Mouse (Mus musculus): ENCODE measurements around the gene Oasl1. TPM values are rescaled to one million over a fixed set of nuclear protein-coding genes. Genes with fewer than 3 reads are reported as not detected.
"Not testable (repeated sequence)": the region's sequence is repeated elsewhere in the genome, so short reads cannot be mapped to it uniquely, and the experiment has no call there.

The Oasl1 gene
- polyA plus RNA-seq, 1 experiment from 2014 or later = 0.26 TPM

- H3K27ac ChIP-seq = no peak overlapping the region
- H3K36me3 ChIP-seq (replicated peaks) = no peaks in the 10 kb centered on the region
- no peak overlapping the region for H3K4me3 ChIP-seq (replicated peaks)
- no peak overlapping the region for H3K4me2 ChIP-seq
- no peak overlapping the region for H3K9ac ChIP-seq
- no peak for ATAC-seq (ENCODE audit: low FRiP score)
- no peaks in the 10 kb centered on the region for H3K9me3 ChIP-seq
- 0 out of 2 replicates have a peak, but pooled peaks cover 4% of the 10 kb centered on the region for H3K27me3 ChIP-seq
- peaks cover 4% of the 10 kb centered on the region; the same call in 1 of the 2 replicates for H3K4me1 ChIP-seq
- 77% methylated on average over 8 of the region's 8 CpGs for WGBS
Measured at GRCm38 (mm10) chr5:114933206-114933605, 10.2 kb downstream of the Oasl1 start.

- H3K27ac ChIP-seq = no peak overlapping the region
Measured at GRCm38 (mm10) chr5:114935838-114936237, 12.8 kb downstream of the Oasl1 start.

GRCm38 (mm10) chr5:114941138-114941537, 18.1 kb downstream of the Oasl1 start:
- H3K27ac ChIP-seq; H3K9ac ChIP-seq; H3K4me2 ChIP-seq; ATAC-seq (ENCODE audit: low FRiP score); H3K4me1 ChIP-seq; H3K9me3 ChIP-seq; H3K36me3 ChIP-seq (replicated peaks); H3K4me3 ChIP-seq (replicated peaks); H3K27me3 ChIP-seq: not testable (repeated sequence)
- WGBS = 62% methylated on average over 3 of the region's 3 CpGs

More at GRCm38 (mm10) chr5:114935838-114936237, 12.8 kb downstream of the Oasl1 start:
- Histone ChIP-seq H3K9ac (no peak overlapping the region), H3K36me3 (replicated peaks) (no peaks in the 10 kb centered on the region), H3K4me1 (peaks cover 4% of the 10 kb centered on the region; the same call in 1 of the 2 replicates), H3K9me3 (peaks cover 5% of the 10 kb centered on the region; the same call in 1 of the 2 replicates), H3K4me2 (no peak overlapping the region), H3K27me3 (0 out of 2 replicates have a peak, but pooled peaks cover 4% of the 10 kb centered on the region), H3K4me3 (replicated peaks) (no peak overlapping the region)
- ATAC-seq (ENCODE audit: low FRiP score) = no peak
- WGBS = 30% methylated on average over 3 of the region's 3 CpGs

GRCm38 (mm10) chr5:114942074-114942765, 19.2 kb downstream of the Oasl1 start, which contains the start of gene 2210016L21Rik:
Gene 2210016L21Rik (plus strand): TSS chr5:114942158.
- peaks cover 16% of the 10 kb centered on the region for H3K36me3 ChIP-seq (replicated peaks)
- H3K9me3 ChIP-seq = peaks cover 5% of the 10 kb centered on the region; the same call in 1 of the 2 replicates
- peak within 1 kb of the TSS; percentile 89 for H3K9ac ChIP-seq
- WGBS = 2% methylated on average over 39 of the region's 39 CpGs
- peak within 1 kb of the TSS; percentile 86 for H3K27ac ChIP-seq
- H3K4me1 ChIP-seq = peaks cover 9% of the 10 kb centered on the region
- ATAC-seq (ENCODE audit: low FRiP score) = peak; percentile 94
- H3K4me2 ChIP-seq = peak within 1 kb of the TSS; percentile 79
- no peaks in the 10 kb centered on the region for H3K27me3 ChIP-seq
- peak within 1 kb of the TSS; percentile 82 for H3K4me3 ChIP-seq (replicated peaks)

GRCm38 (mm10) chr5:114942766-114943130, 19.7 kb downstream of the Oasl1 start:
- Histone ChIP-seq H3K9me3 (peaks cover 5% of the 10 kb centered on the region; the same call in 1 of the 2 replicates), H3K36me3 (replicated peaks) (peaks cover 21% of the 10 kb centered on the region), H3K4me1 (peaks cover 9% of the 10 kb centered on the region), H3K27ac (no peak overlapping the region; the same call in 1 of the 2 replicates), H3K9ac (peak overlapping the region; percentile 89), H3K4me3 (replicated peaks) (peak overlapping the region; percentile 82), H3K4me2 (peak overlapping the region; percentile 79), H3K27me3 (no peaks in the 10 kb centered on the region)
- 32% methylated on average over 4 of the region's 4 CpGs for WGBS
- ATAC-seq (ENCODE audit: low FRiP score) = no peak

- Histone ChIP-seq H3K9ac (no peak overlapping the region), H3K4me3 (replicated peaks) (no peak overlapping the region), H3K4me2 (no peak overlapping the region), H3K36me3 (replicated peaks) (peaks cover 43% of the 10 kb centered on the region), H3K27ac (no peak overlapping the region), H3K9me3 (no peaks in the 10 kb centered on the region), H3K27me3 (no peaks in the 10 kb centered on the region), H3K4me1 (peaks cover 9% of the 10 kb centered on the region)
- no peak for ATAC-seq (ENCODE audit: low FRiP score)
- WGBS = 94% methylated on average over 10 of the region's 10 CpGs
Measured at GRCm38 (mm10) chr5:114945072-114945471, 22.0 kb downstream of the Oasl1 start.

- H3K36me3 ChIP-seq (replicated peaks) = peaks cover 43% of the 10 kb centered on the region
- no peaks in the 10 kb centered on the region for H3K27me3 ChIP-seq
- no peak overlapping the region for H3K27ac ChIP-seq
- H3K9me3 ChIP-seq = no peaks in the 10 kb centered on the region
- ATAC-seq (ENCODE audit: low FRiP score) = no peak
- H3K4me1 ChIP-seq = peaks cover 3% of the 10 kb centered on the region; the same call in 1 of the 2 replicates
- H3K9ac ChIP-seq = no peak overlapping the region
- WGBS = 81% methylated on average over 6 of the region's 6 CpGs
- no peak overlapping the region for H3K4me2 ChIP-seq
- H3K4me3 ChIP-seq (replicated peaks) = no peak overlapping the region
Measured at GRCm38 (mm10) chr5:114948891-114949290, 25.9 kb downstream of the Oasl1 start.

- no peaks in the 10 kb centered on the region for H3K27me3 ChIP-seq
- no peak overlapping the region for H3K27ac ChIP-seq
- peaks cover 43% of the 10 kb centered on the region for H3K36me3 ChIP-seq (replicated peaks)
- peaks cover 3% of the 10 kb centered on the region; the same call in 1 of the 2 replicates for H3K4me1 ChIP-seq
- H3K4me3 ChIP-seq (replicated peaks) = no peak overlapping the region
- 64% methylated on average over 5 of the region's 5 CpGs for WGBS
- H3K9me3 ChIP-seq = no peaks in the 10 kb centered on the region
- no peak overlapping the region for H3K9ac ChIP-seq
- no peak for ATAC-seq (ENCODE audit: low FRiP score)
- no peak overlapping the region for H3K4me2 ChIP-seq
Measured at GRCm38 (mm10) chr5:114949316-114949715, 26.3 kb downstream of the Oasl1 start.

GRCm38 (mm10) chr5:114949812-114950211, 26.8 kb downstream of the Oasl1 start:
- no peak overlapping the region for H3K27ac ChIP-seq
- H3K27me3 ChIP-seq = no peaks in the 10 kb centered on the region
- no peak overlapping the region for H3K4me2 ChIP-seq
- H3K4me1 ChIP-seq = peaks cover 3% of the 10 kb centered on the region; the same call in 1 of the 2 replicates
- H3K36me3 ChIP-seq (replicated peaks) = peaks cover 43% of the 10 kb centered on the region
- no peak overlapping the region for H3K4me3 ChIP-seq (replicated peaks)
- H3K9me3 ChIP-seq = no peaks in the 10 kb centered on the region
- no peak for ATAC-seq (ENCODE audit: low FRiP score)
- no peak overlapping the region for H3K9ac ChIP-seq
- WGBS = 89% methylated on average over 9 of the region's 9 CpGs

GRCm38 (mm10) chr5:114950669-114951068, 27.6 kb downstream of the Oasl1 start:
- no peak for ATAC-seq (ENCODE audit: low FRiP score)
- Histone ChIP-seq H3K9ac (no peak overlapping the region), H3K9me3 (no peaks in the 10 kb centered on the region), H3K4me2 (no peak overlapping the region), H3K36me3 (replicated peaks) (peaks cover 42% of the 10 kb centered on the region), H3K4me3 (replicated peaks) (no peak overlapping the region), H3K27ac (no peak overlapping the region), H3K27me3 (no peaks in the 10 kb centered on the region), H3K4me1 (peaks cover 3% of the 10 kb centered on the region; the same call in 1 of the 2 replicates)
- 60% methylated on average over 12 of the region's 12 CpGs for WGBS

GRCm38 (mm10) chr5:114951279-114951880, 28.3 kb downstream of the Oasl1 start:
- ATAC-seq (ENCODE audit: low FRiP score) = no peak
- peaks cover 36% of the 10 kb centered on the region for H3K36me3 ChIP-seq (replicated peaks)
- peaks cover 3% of the 10 kb centered on the region; the same call in 1 of the 2 replicates for H3K4me1 ChIP-seq
- WGBS = 86% methylated on average over 21 of the region's 21 CpGs
- H3K27ac ChIP-seq = no peak overlapping the region
- no peak overlapping the region for H3K4me2 ChIP-seq
- no peaks in the 10 kb centered on the region for H3K27me3 ChIP-seq
- no peak overlapping the region for H3K4me3 ChIP-seq (replicated peaks)
- H3K9me3 ChIP-seq = no peaks in the 10 kb centered on the region
- H3K9ac ChIP-seq = no peak overlapping the region

- Histone ChIP-seq H3K9me3 (no peaks in the 10 kb centered on the region), H3K9ac (no peak overlapping the region), H3K27ac (no peak overlapping the region), H3K4me1 (peaks cover 3% of the 10 kb centered on the region; the same call in 1 of the 2 replicates), H3K4me3 (replicated peaks) (no peak overlapping the region), H3K4me2 (no peak overlapping the region), H3K27me3 (no peaks in the 10 kb centered on the region; the same call in 1 of the 2 replicates), H3K36me3 (replicated peaks) (peaks cover 16% of the 10 kb centered on the region)
- ATAC-seq (ENCODE audit: low FRiP score) = no peak
- WGBS = 86% methylated on average over 14 of the region's 14 CpGs
Measured at GRCm38 (mm10) chr5:114953326-114953725, 30.3 kb downstream of the Oasl1 start.
